Mouse (Mus musculus) stomach, embryonic 14.5 days (tissue): ENCODE results near the gene Eef2. TPM values are rescaled to one million over a fixed set of nuclear protein-coding genes. Genes with fewer than 3 reads are reported as not detected.
"Not testable (repeated sequence)": the region's sequence is repeated elsewhere in the genome, so short reads cannot be mapped to it uniquely, and the experiment has no call there.

Experiments
- ATAC-seq: fragments of 200-750 bp; cut with Nextera tagmentation; 2 replicates; pipeline ENCODE4 v1.8.0; 2017; ENCODE audit warnings: low read depth, moderate TSS enrichment; ENCODE audit not compliant: insufficient number of reproducible peaks, insufficient read depth, low FRiP score
- H3K27ac ChIP-seq: fragments of 300-500 bp; sonication (generic); 2 replicates; pipeline ENCODE4 v1.5.1; 2014; ENCODE audit warnings: mild to moderate bottlenecking, low read length, moderate library complexity, mixed read lengths
- H3K27me3 ChIP-seq: fragments of 300-500 bp; sonication (generic); 2 replicates; pipeline ENCODE4 v1.6.1; 2014; ENCODE audit warnings: low read length, control low read depth, mixed read lengths; ENCODE audit not compliant: control insufficient read depth, insufficient read depth
- H3K36me3 ChIP-seq: fragments of 300-500 bp; sonication (generic); 2 replicates; pipeline ENCODE4 v1.6.1; 2014; ENCODE audit warnings: mild to moderate bottlenecking, control low read depth, low read length, moderate library complexity, mixed read lengths; ENCODE audit not compliant: control insufficient read depth, insufficient read depth
- H3K4me1 ChIP-seq: fragments of 300-500 bp; sonication (generic); 2 replicates; pipeline ENCODE4 v1.6.1; 2014; ENCODE audit warnings: low read length, control low read depth, mixed read lengths; ENCODE audit not compliant: control insufficient read depth, insufficient read depth
- H3K4me2 ChIP-seq: fragments of 300-500 bp; sonication (generic); replicated peaks from 2 replicates; pipeline ENCODE4 v1.6.1; 2014; ENCODE audit warnings: low read depth, low read length, control low read depth
- H3K4me3 ChIP-seq: fragments of 300-500 bp; sonication (generic); 2 replicates; pipeline ENCODE4 v1.5.1; 2014; ENCODE audit warnings: low read depth, low read length, control low read depth
- H3K9ac ChIP-seq: fragments of 300-500 bp; sonication (generic); replicated peaks from 2 replicates; pipeline ENCODE4 v1.6.1; 2014; ENCODE audit warnings: low read depth, mild to moderate bottlenecking, control low read depth, low read length, moderate library complexity, mixed read lengths
- H3K9me3 ChIP-seq: fragments of 300-500 bp; sonication (generic); 2 replicates; pipeline ENCODE4 v1.6.1; 2016; ENCODE audit warnings: low read depth, low read length, control low read depth; ENCODE audit not compliant: control insufficient read depth
- WGBS: fragments of 180-500 bp; shearing (Covaris S2); extraction: QIAGEN DNeasy Blood & Tissue Kit; methylation state at CpG from one replicate; pipeline ENCODE4 v1.1.7; 2014; 5-methylcytosine and 5-hydroxymethylcytosine counted together
- polyA plus RNA-seq: library from polyadenylated mRNA; unstranded; fragments of >200 nt; fragmentation: Nextera tagmentation; extraction: Ambion mirVana; gene quantifications from 2 replicates; pipeline ENCODE4 v1.2.1, GENCODE M21; 2014

Eef2 gene
- polyA plus RNA-seq, 1 experiment from 2014 or later: 416 TPM

- H3K27me3 ChIP-seq: no peaks in the 10 kb centered on the region
- 72% methylated on average over 8 of the region's 8 CpGs for WGBS
- H3K4me2 ChIP-seq: no peak overlapping the region
- H3K9me3 ChIP-seq: no peaks in the 10 kb centered on the region
- no peak overlapping the region; the same call in 1 of the 2 replicates for H3K9ac ChIP-seq
- H3K4me3 ChIP-seq: no peak overlapping the region
- peaks cover 55% of the 10 kb centered on the region for H3K36me3 ChIP-seq
- peaks cover 6% of the 10 kb centered on the region; the same call in 1 of the 2 replicates for H3K4me1 ChIP-seq
- H3K27ac ChIP-seq: no peak overlapping the region
- ATAC-seq: no peak
Observed at GRCm38 (mm10) chr10:81161602-81162317, 14.7 kb upstream of the Eef2 start.

- H3K4me3 ChIP-seq: no peak overlapping the region
- 65% methylated on average over 2 of the region's 2 CpGs for WGBS
- no peak overlapping the region for H3K4me2 ChIP-seq
- no peak for ATAC-seq
- no peak overlapping the region for H3K27ac ChIP-seq
- H3K9ac ChIP-seq: no peak overlapping the region; the same call in 1 of the 2 replicates
- H3K27me3 ChIP-seq: no peaks in the 10 kb centered on the region
- H3K4me1 ChIP-seq: peaks cover 7% of the 10 kb centered on the region; the same call in 1 of the 2 replicates
- H3K36me3 ChIP-seq: peaks cover 50% of the 10 kb centered on the region
- H3K9me3 ChIP-seq: no peaks in the 10 kb centered on the region
Observed at GRCm38 (mm10) chr10:81162318-81162652, 14.1 kb upstream of the Eef2 start.

- WGBS: 67% methylated on average over 8 of the region's 8 CpGs
- Histone ChIP-seq H3K36me3 (peaks cover 33% of the 10 kb centered on the region), H3K27ac (no peak overlapping the region)
Observed at GRCm38 (mm10) chr10:81165118-81165517, 11.3 kb upstream of the Eef2 start.

DNA sequence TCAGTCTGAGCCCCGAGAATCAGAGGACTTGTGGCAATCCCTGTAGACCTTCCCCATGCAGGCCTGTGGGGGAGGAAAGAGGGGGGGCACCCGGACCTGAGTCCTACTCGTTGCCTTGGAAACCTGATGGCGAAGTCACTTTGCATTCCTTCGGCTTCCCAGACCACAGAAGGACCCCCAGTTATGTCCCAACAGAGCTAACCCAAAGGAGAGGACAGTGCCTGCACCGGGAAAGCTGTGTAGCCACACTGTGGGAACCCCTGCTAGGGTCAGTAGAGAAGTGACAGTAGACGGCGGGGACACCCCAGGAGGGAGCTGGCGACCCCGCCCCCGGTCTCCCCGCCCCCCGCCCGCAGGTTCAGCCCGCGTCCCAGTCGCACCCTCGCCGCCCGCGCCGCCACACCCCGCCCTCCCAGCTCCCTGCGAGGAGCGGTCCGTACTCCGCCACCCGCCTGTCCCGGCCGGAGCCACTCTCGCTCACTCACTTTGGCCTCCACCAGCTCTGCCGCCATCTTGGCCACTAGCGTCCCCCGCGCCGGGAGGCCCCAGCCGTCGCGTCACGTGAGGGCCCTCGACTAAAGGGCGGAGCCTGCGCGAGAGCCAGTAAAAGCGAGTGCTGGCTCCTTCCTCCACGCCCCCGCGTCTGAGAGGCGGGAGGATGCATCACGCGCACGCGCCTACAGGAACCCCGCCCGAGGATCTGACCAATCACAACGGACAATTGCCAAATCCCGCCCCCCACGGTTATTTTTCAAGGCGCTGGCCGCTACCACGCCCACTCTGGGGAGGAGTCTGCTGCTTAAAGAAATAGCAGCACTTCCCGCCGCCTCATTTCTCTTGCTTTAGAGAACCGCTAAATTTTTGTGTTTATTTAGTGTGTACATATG is 9.0 kb upstream of the Eef2 start, which contains the start of gene Pias4:
Pias4 (minus strand) TSS at position 724 of the 887 bp plus-strand sequence.
- peak within 1 kb of the TSS; percentile 80 for H3K4me3 ChIP-seq
- under 1% methylated on average over 45 of the region's 64 CpGs for WGBS
- peaks cover 10% of the 10 kb centered on the region; the same call in 1 of the 2 replicates for H3K36me3 ChIP-seq
- peak; percentile 91 for ATAC-seq
- H3K4me2 ChIP-seq: peak within 1 kb of the TSS; percentile 92
- H3K27me3 ChIP-seq: no peaks in the 10 kb centered on the region
- peaks cover 7% of the 10 kb centered on the region; the same call in 1 of the 2 replicates for H3K4me1 ChIP-seq
- H3K9ac ChIP-seq: peak within 1 kb of the TSS; percentile 66
- H3K9me3 ChIP-seq: no peaks in the 10 kb centered on the region
- peak within 1 kb of the TSS; percentile 66 for H3K27ac ChIP-seq

More at GRCm38 (mm10) chr10:81165118-81165517, 11.3 kb upstream of the Eef2 start:
- no peak for ATAC-seq
- Histone ChIP-seq H3K9ac (no peak overlapping the region), H3K27me3 (no peaks in the 10 kb centered on the region), H3K4me3 (no peak overlapping the region), H3K4me2 (no peak overlapping the region), H3K4me1 (peaks cover 7% of the 10 kb centered on the region; the same call in 1 of the 2 replicates), H3K9me3 (no peaks in the 10 kb centered on the region)

- no peaks in the 10 kb centered on the region for H3K9me3 ChIP-seq
- peaks cover 5% of the 10 kb centered on the region; the same call in 1 of the 2 replicates for H3K36me3 ChIP-seq
- H3K4me1 ChIP-seq: peaks cover 10% of the 10 kb centered on the region; the same call in 1 of the 2 replicates
- no peaks in the 10 kb centered on the region for H3K27me3 ChIP-seq
- no peak overlapping the region for H3K9ac ChIP-seq
- WGBS: 8% methylated on average over 5 of the region's 5 CpGs
- H3K27ac ChIP-seq: peak overlapping the region; percentile 66
- H3K4me3 ChIP-seq: peak overlapping the region; percentile 80
- ATAC-seq: peak; percentile 56
- peak overlapping the region; percentile 48 for H3K4me2 ChIP-seq
Observed at GRCm38 (mm10) chr10:81168087-81168431, 8.4 kb upstream of the Eef2 start.

GRCm38 (mm10) chr10:81168521-81169244 is 7.7 kb upstream of the Eef2 start:
- WGBS: 1% methylated on average over 29 of the region's 29 CpGs
- Histone ChIP-seq H3K27ac (peak overlapping the region; percentile 66), H3K9ac (0 out of 2 replicates have a peak overlapping the region, but pooled peaks have one; percentile 15), H3K4me3 (peak overlapping the region; percentile 80), H3K36me3 (peaks cover 1% of the 10 kb centered on the region; the same call in 1 of the 2 replicates), H3K4me1 (peaks cover 15% of the 10 kb centered on the region), H3K9me3 (no peaks in the 10 kb centered on the region), H3K27me3 (no peaks in the 10 kb centered on the region), H3K4me2 (peak overlapping the region; percentile 48)
- peak; percentile 57; the same call in 1 of the 2 replicates for ATAC-seq

DNA sequence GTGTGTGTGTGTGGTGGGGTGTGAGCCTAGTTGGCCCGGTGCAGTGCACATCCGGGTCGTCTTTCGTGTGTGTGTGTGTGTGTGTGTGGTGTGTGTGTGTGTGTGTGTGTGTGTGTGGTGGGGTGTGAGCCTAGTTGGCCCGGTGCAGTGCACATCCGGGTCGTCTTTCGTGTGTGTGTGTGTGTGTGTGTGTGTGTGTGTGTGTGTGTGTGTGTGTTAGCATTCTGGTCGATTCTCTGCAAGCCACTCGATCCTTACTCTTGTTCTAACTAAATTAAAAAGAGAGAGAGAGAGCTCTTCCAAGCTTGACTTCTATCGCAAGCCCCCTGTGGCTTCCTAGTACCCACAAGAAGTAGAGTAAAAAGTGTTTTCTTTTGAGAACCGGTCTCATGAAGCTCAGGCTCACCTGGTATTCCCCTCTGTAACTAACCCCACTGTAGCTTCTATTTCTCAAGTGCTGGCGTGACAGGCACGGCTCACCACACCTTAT is 7.0 kb upstream of the Eef2 start:
- Histone ChIP-seq H3K27ac (peak overlapping the region; percentile 27; the same call in 1 of the 2 replicates), H3K4me2 (0 out of 2 replicates have a peak overlapping the region, but pooled peaks have one; percentile 10), H3K4me1 (peaks cover 22% of the 10 kb centered on the region)
- H3K9me3 ChIP-seq, H3K9ac ChIP-seq, H3K4me3 ChIP-seq, ATAC-seq, H3K27me3 ChIP-seq, H3K36me3 ChIP-seq: not testable (repeated sequence)
- WGBS: 21% methylated on average over 14 of the region's 14 CpGs
